Mouse (Mus musculus) ES-E14 (cell line): Measurements from ENCODE around the gene Ttc37. TPM values are rescaled to one million over a fixed set of nuclear protein-coding genes. Genes with fewer than 3 reads are reported as not detected.

ENCODE experiments used
- DNase-seq: peaks from one replicate; pipeline ENCODE4 v3.0.0-alpha.2; 2013; ENCODE audit warnings: low read depth, low spot score
- H3K27ac ChIP-seq: 2 replicates; pipeline ENCODE4 v1.5.1; 2012; ENCODE audit warnings: low read depth, mild to moderate bottlenecking, low read length, moderate library complexity, mixed read lengths; ENCODE audit not compliant: poor library complexity, insufficient read depth, severe bottlenecking
- H3K36me3 ChIP-seq: 2 replicates; pipeline ENCODE4 v1.6.1; 2012; ENCODE audit warnings: mild to moderate bottlenecking, low read length, moderate library complexity, mixed read lengths; ENCODE audit not compliant: control insufficient read depth, poor library complexity, insufficient read depth, severe bottlenecking
- H3K4me1 ChIP-seq, 2 experiments: fragments of 150-350 bp in 1 of 2; sonication (generic) in 1 of 2; 2 replicates each; pipeline ENCODE4 v1.6.1; 2012; ENCODE audit warnings: low read length in 2 of 2, mild to moderate bottlenecking in 1 of 2, mixed read lengths in 1 of 2; ENCODE audit not compliant: control insufficient read depth in 2 of 2, insufficient read depth in 2 of 2, poor library complexity in 1 of 2
- H3K4me3 ChIP-seq, 2 experiments: fragments of 150-350 bp in 1 of 2; sonication (generic) in 1 of 2; 2 replicates each; pipeline ENCODE4 v1.5.1; 2012; ENCODE audit warnings: low read length in 2 of 2, low read depth in 1 of 2, mild to moderate bottlenecking in 1 of 2, mixed read lengths in 1 of 2; ENCODE audit not compliant: insufficient read depth in 1 of 2, poor library complexity in 1 of 2, severe bottlenecking in 1 of 2
- H3K9ac ChIP-seq: 2 replicates; pipeline ENCODE4 v1.6.1; 2012; ENCODE audit warnings: low read depth, mild to moderate bottlenecking, low read length, mixed read lengths; ENCODE audit not compliant: poor library complexity, insufficient read depth, severe bottlenecking
- H3K9me3 ChIP-seq: fragments of 150-350 bp; sonication (generic); 2 replicates; pipeline ENCODE4 v1.6.1; 2012; ENCODE audit warnings: low read depth, mild to moderate bottlenecking, low read length; ENCODE audit not compliant: control insufficient read depth, insufficient read depth
- CHD2 ChIP-seq: IDR thresholded peaks from 2 replicates; pipeline ENCODE4 v1.6.1; 2014; ENCODE audit warnings: mild to moderate bottlenecking, low read depth, low read length, inconsistent platforms
- HCFC1 ChIP-seq: IDR thresholded peaks from 2 replicates; pipeline ENCODE4 v1.6.1; 2012; ENCODE audit warnings: low read length, inconsistent platforms, borderline replicate concordance; ENCODE audit not compliant: insufficient read depth
- MAFK ChIP-seq: IDR thresholded peaks from 2 replicates; pipeline ENCODE4 v1.6.1; 2014; ENCODE audit warnings: mild to moderate bottlenecking, low read depth, low read length, inconsistent platforms; ENCODE audit not compliant: insufficient read depth
- ZC3H11A ChIP-seq: IDR thresholded peaks from 2 replicates; pipeline ENCODE4 v1.6.1; 2012; ENCODE audit warnings: low read depth, mild to moderate bottlenecking, inconsistent platforms, low read length, borderline replicate concordance
- ZNF384 ChIP-seq: IDR thresholded peaks from 2 replicates; pipeline ENCODE4 v1.6.1; 2012; ENCODE audit warnings: low read depth, low read length, inconsistent platforms
- in situ Hi-C, 2 experiments: fragments of 600-800 bp; cut with MboI; formaldehyde crosslinking; loops; one replicate each; pipeline ENCODE4 v1.15.1; 2025; ENCODE audit warnings: low sequenced_read_pairs in 2 of 2, inconsistent platforms in 1 of 2; ENCODE audit not compliant: unreplicated experiment in 2 of 2
- total RNA-seq: library from RNA; depleted of rRNA; stranded (reverse); fragments of 300-350 nt; gene quantifications from 2 replicates; pipeline ENCODE4 v1.2.3, GENCODE M21; 2012

The Ttc37 gene
- total RNA-seq, 1 experiment = 38.3 TPM

DNA sequence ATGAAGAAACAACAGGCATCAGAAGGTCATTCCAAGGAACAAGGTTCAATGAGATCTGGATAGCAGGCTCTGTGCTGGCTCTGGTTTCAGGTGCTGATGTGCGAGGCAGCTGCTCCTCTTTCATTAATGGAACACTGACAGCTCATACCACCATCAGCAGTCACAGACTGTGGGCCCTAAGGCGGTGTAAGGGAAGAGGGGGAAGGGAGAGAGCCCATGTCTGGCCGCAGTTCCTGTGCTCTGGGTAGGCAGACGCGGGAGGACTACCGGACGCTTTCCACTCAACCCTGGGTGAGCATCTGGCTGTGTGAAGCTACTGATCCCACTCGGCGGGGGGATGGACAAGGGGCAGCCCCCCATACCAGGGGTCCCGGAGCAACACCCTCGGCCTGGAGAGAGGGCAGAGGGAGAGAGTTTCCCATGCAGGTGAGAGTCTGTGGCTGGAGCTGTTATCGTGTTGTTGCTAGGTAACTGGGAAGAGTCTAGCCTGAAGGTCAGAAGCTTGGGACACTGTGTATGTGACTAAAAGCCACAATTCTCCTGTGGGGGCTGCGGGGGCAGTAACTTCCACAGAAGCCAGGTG lies 34.1 kb upstream of the Ttc37 start:
- H3K4me3 ChIP-seq = peak overlapping the region; percentile 26 to 35; a peak in 1 of 4 replicates
- TF ChIP-seq ZC3H11A (no peak), ZNF384 (no peak), CHD2 (no peak), HCFC1 (no peak), MAFK (no peak)
- peaks cover 0 to 2% of the 10 kb centered on the region in 2 experiments; a peak in 1 of 4 replicates for H3K4me1 ChIP-seq
- DNase-seq = no peak
- no peaks in the 10 kb centered on the region for H3K9me3 ChIP-seq
- no peaks in the 10 kb centered on the region for H3K36me3 ChIP-seq
- H3K9ac ChIP-seq = no peak overlapping the region
- in situ Hi-C loops = no loop called here
- no peak overlapping the region for H3K27ac ChIP-seq

DNA sequence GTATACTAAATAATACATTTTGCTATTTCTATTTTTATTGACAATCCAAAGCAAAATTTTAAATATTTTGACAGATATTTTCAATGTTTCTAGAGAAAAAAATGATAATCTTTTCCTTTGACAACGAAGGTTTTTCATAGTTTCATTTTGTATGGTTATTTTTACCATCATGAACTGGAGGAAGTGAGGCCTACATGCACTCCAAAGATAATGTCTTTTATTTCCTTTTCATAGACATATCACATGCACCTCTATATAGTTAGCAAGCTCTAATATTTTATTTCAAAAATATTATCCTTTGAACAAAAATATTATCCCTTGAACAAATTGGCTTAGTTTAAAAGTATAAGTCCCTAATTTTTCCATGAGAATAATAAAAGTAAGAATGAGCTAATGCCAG lies 24.2 kb upstream of the Ttc37 start:
- TF ChIP-seq HCFC1 (no peak), CHD2 (no peak), MAFK (no peak), ZC3H11A (no peak), ZNF384 (no peak)
- Histone ChIP-seq H3K9me3 (no peaks in the 10 kb centered on the region), H3K27ac (no peak overlapping the region), H3K36me3 (no peaks in the 10 kb centered on the region), H3K4me1 (no peaks in the 10 kb centered on the region), H3K9ac (no peak overlapping the region), H3K4me3 (no peak overlapping the region)
- no peak for DNase-seq
- in situ Hi-C loops = no loop called here

DNA sequence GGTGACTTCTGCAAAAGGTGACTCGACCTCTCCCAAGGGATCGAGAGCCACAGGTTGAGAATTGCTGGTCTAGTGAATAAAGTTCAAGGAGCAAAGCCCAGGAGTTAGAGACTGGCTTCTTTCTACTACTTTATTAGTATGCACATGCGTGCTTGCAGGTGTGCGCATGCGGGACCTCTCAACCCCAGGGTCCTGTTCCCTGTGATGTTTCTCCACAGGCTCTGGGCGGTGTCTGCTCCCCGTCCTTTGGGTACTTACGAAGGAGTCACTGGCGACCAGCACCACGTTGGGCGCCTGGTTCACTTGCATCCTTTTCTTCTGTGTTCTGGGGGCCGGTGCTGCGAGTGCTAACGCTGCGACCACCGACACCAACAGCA lies 430 bp upstream of the Ttc37 start:
- H3K4me1 ChIP-seq = 0 out of 4 replicates have a peak, but pooled peaks cover 0 to 5% of the 10 kb centered on the region in 2 experiments
- peak; percentile 63 for DNase-seq
- TF ChIP-seq ZC3H11A (no peak), MAFK (no peak), ZNF384 (no peak), CHD2 (no peak), HCFC1 (no peak)
- peak overlapping the region; percentile 93 to 95 for H3K4me3 ChIP-seq
- in situ Hi-C loops = no loop called here
- peak overlapping the region; percentile 83 for H3K9ac ChIP-seq
- H3K27ac ChIP-seq = peak overlapping the region; percentile 70; the same call in 1 of the 2 replicates
- no peaks in the 10 kb centered on the region for H3K9me3 ChIP-seq
- H3K36me3 ChIP-seq = no peaks in the 10 kb centered on the region

DNA sequence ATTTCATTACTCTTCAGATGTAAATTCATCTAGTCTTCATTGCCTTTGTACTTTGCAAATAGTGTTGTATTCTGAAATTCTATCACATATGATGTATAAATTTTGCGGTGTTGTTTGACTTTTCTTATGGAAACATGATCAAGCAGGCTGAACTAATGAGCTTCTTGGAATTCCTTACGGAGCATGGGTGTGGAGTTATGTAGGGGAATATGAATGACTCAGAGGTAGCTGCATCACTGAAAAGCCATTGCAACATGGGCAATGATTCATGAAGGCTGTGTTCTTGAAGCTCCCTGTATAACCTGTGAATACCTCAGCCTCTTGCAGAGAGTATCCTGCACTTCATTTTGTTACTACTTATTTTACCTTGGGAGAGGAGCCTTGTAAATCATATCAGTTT lies 3.5 kb downstream of the Ttc37 start:
- no peaks in the 10 kb centered on the region for H3K36me3 ChIP-seq
- TF ChIP-seq ZC3H11A (no peak), MAFK (no peak), HCFC1 (no peak), CHD2 (no peak), ZNF384 (no peak)
- no peaks in the 10 kb centered on the region for H3K9me3 ChIP-seq
- no peak overlapping the region for H3K27ac ChIP-seq
- in situ Hi-C loops = no loop called here
- no peak overlapping the region for H3K4me3 ChIP-seq
- 0 out of 4 replicates have a peak, but pooled peaks cover 0 to 5% of the 10 kb centered on the region in 2 experiments for H3K4me1 ChIP-seq
- DNase-seq = no peak
- H3K9ac ChIP-seq = no peak overlapping the region
